Mouse (Mus musculus): ENCODE data around the gene Ppme1. TPM values are rescaled to one million over a fixed set of nuclear protein-coding genes. Genes with fewer than 3 reads are reported as not detected.
A peak's percentile ranks its signal among the peaks of the same experiment; 100 is the strongest.

Gene Ppme1
- polyA plus RNA-seq, 1 experiment from 2014 or later = 56.4 TPM

DNA sequence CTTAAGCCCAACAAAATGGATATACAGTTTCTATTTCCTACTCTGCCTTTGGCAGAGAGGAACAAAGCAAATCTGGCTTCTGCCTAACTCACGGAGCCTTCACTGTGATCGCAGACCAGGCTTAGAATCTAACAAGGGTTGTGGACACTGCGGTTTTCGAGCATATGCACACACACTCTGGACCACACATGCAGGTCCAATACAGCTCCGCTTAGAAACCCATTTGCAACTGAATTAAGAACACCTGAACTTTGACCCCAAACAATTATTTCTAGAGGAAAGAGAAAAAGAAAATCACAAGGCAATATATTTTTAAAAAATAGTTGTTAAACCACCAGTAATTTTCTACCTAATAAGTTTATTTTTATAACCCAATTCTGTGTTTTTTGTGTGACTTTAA lies 15.8 kb downstream of the Ppme1 start:
- H3K9me3 ChIP-seq (replicated peaks; ENCODE audit: control insufficient read depth, low read length) = no peaks in the 10 kb centered on the region
- no peak for ATAC-seq (replicated peaks; ENCODE audit: insufficient number of reproducible peaks, low FRiP score, low TSS enrichment)
- no peaks in the 10 kb centered on the region for H3K4me1 ChIP-seq (ENCODE audit: control insufficient read depth, insufficient read depth, low read length)
- H3K4me2 ChIP-seq = no peak overlapping the region
- H3K9ac ChIP-seq (ENCODE audit: low read depth, low read length) = no peak overlapping the region
- WGBS (ENCODE audit: insufficient replicate concordance) = 81% methylated on average over 5 of the region's 5 CpGs
- no peak overlapping the region for H3K4me3 ChIP-seq (ENCODE audit: low read depth, low read length)
- H3K36me3 ChIP-seq (ENCODE audit: control insufficient read depth, insufficient read depth, low read length) = 0 out of 2 replicates have a peak, but pooled peaks cover 3% of the 10 kb centered on the region
- H3K27me3 ChIP-seq (ENCODE audit: control insufficient read depth, insufficient read depth, low read length) = no peaks in the 10 kb centered on the region
- H3K27ac ChIP-seq (ENCODE audit: low read depth, low read length) = no peak overlapping the region

- no peaks in the 10 kb centered on the region for H3K27me3 ChIP-seq (ENCODE audit: control insufficient read depth, insufficient read depth, low read length)
- H3K36me3 ChIP-seq (ENCODE audit: control insufficient read depth, insufficient read depth, low read length) = 0 out of 2 replicates have a peak, but pooled peaks cover 3% of the 10 kb centered on the region
- H3K4me2 ChIP-seq = no peak overlapping the region
- H3K4me1 ChIP-seq (ENCODE audit: control insufficient read depth, insufficient read depth, low read length) = no peaks in the 10 kb centered on the region
- no peak for ATAC-seq (replicated peaks; ENCODE audit: insufficient number of reproducible peaks, low FRiP score, low TSS enrichment)
- no peak overlapping the region for H3K9ac ChIP-seq (ENCODE audit: low read depth, low read length)
- no peaks in the 10 kb centered on the region for H3K9me3 ChIP-seq (replicated peaks; ENCODE audit: control insufficient read depth, low read length)
- 0 out of 2 replicates have a peak overlapping the region, but pooled peaks have one; percentile 67 for H3K27ac ChIP-seq (ENCODE audit: low read depth, low read length)
- 63% methylated on average over 4 of the region's 4 CpGs for WGBS (ENCODE audit: insufficient replicate concordance)
- no peak overlapping the region for H3K4me3 ChIP-seq (ENCODE audit: low read depth, low read length)
Observed at GRCm38 (mm10) chr7:100354984-100355383, 17.1 kb downstream of the Ppme1 start.

DNA sequence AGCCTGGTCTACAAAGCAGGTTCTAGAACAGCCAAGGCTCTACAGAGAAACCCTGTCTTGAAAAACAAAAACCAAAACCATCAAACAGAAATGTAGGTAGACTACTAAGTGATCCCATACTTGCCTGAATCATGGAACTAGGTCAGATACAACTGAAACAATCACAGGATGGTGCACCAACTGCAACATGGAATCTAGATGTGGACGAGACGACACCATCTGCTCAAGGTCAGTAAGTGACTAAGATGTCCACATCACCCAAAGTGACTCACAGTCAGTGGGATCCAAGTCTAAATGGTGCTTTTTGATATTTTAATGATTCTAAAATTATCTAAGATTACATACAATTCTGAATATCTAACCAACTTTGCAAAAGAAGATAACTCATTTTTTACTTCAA lies 36.2 kb downstream of the Ppme1 start:
- Histone ChIP-seq H3K4me2 (no peak overlapping the region), H3K4me3 (ENCODE audit: low read depth, low read length) (no peak overlapping the region), H3K9ac (ENCODE audit: low read depth, low read length) (no peak overlapping the region), H3K4me1 (ENCODE audit: control insufficient read depth, insufficient read depth, low read length) (no peaks in the 10 kb centered on the region), H3K27me3 (ENCODE audit: control insufficient read depth, insufficient read depth, low read length) (no peaks in the 10 kb centered on the region), H3K36me3 (ENCODE audit: control insufficient read depth, insufficient read depth, low read length) (peaks cover 14% of the 10 kb centered on the region), H3K27ac (ENCODE audit: low read depth, low read length) (no peak overlapping the region), H3K9me3 (replicated peaks; ENCODE audit: control insufficient read depth, low read length) (no peaks in the 10 kb centered on the region)
- WGBS (ENCODE audit: insufficient replicate concordance) = 88% methylated on average over 2 of the region's 2 CpGs
- ATAC-seq (replicated peaks; ENCODE audit: insufficient number of reproducible peaks, low FRiP score, low TSS enrichment) = no peak

DNA sequence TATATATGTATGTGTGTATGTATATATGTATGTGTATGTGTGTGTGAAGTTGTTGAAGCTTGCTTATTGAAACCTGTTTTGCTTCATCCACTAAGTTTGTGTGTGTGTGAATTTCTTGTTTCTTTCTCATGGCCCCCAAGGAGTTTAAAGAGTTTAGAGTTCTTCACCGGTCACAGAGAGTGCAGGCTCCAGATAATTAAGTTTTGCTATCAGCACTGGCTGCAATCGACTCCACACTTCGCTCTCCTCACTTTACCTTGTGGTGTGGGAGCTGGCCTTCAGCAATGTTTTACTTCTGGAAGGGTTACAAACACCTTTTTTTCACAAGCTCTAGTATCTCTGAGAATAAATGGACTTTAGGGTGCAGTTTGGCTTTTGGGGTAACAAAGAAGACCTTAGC lies 40.8 kb downstream of the Ppme1 start:
- Histone ChIP-seq H3K9ac (ENCODE audit: low read depth, low read length) (no peak overlapping the region), H3K4me3 (ENCODE audit: low read depth, low read length) (no peak overlapping the region), H3K27ac (ENCODE audit: low read depth, low read length) (no peak overlapping the region), H3K4me1 (ENCODE audit: control insufficient read depth, insufficient read depth, low read length) (no peaks in the 10 kb centered on the region), H3K36me3 (ENCODE audit: control insufficient read depth, insufficient read depth, low read length) (peaks cover 18% of the 10 kb centered on the region), H3K9me3 (replicated peaks; ENCODE audit: control insufficient read depth, low read length) (no peaks in the 10 kb centered on the region), H3K4me2 (no peak overlapping the region), H3K27me3 (ENCODE audit: control insufficient read depth, insufficient read depth, low read length) (no peaks in the 10 kb centered on the region)
- no peak for ATAC-seq (replicated peaks; ENCODE audit: insufficient number of reproducible peaks, low FRiP score, low TSS enrichment)
- 86% methylated on average over 3 of the region's 3 CpGs for WGBS (ENCODE audit: insufficient replicate concordance)

DNA sequence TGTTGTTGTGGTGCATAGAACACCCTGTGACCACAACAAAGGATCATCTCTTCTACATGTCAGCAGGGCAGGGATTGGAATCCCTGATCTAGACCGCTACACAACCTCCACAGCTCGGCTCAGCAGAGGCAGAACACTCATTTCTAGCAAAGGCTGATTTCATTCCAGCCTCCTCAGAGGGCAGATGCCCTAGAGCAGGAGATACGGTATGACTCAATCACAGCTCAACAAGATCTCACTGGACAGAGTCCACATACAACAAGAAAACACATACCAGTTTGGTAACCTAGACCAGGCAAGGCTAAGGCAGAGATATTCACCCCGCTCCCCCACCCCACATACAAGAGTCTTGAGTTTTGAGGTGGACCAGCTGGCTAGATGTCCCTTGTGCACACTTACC lies 43.5 kb downstream of the Ppme1 start:
- H3K4me2 ChIP-seq = no peak overlapping the region
- 87% methylated on average over 4 of the region's 4 CpGs for WGBS (ENCODE audit: insufficient replicate concordance)
- H3K36me3 ChIP-seq (ENCODE audit: control insufficient read depth, insufficient read depth, low read length) = peaks cover 16% of the 10 kb centered on the region
- no peak overlapping the region for H3K9ac ChIP-seq (ENCODE audit: low read depth, low read length)
- ATAC-seq (replicated peaks; ENCODE audit: insufficient number of reproducible peaks, low FRiP score, low TSS enrichment) = no peak
- no peak overlapping the region for H3K27ac ChIP-seq (ENCODE audit: low read depth, low read length)
- H3K4me3 ChIP-seq (ENCODE audit: low read depth, low read length) = no peak overlapping the region
- no peaks in the 10 kb centered on the region for H3K9me3 ChIP-seq (replicated peaks; ENCODE audit: control insufficient read depth, low read length)
- H3K4me1 ChIP-seq (ENCODE audit: control insufficient read depth, insufficient read depth, low read length) = no peaks in the 10 kb centered on the region
- no peaks in the 10 kb centered on the region for H3K27me3 ChIP-seq (ENCODE audit: control insufficient read depth, insufficient read depth, low read length)

DNA sequence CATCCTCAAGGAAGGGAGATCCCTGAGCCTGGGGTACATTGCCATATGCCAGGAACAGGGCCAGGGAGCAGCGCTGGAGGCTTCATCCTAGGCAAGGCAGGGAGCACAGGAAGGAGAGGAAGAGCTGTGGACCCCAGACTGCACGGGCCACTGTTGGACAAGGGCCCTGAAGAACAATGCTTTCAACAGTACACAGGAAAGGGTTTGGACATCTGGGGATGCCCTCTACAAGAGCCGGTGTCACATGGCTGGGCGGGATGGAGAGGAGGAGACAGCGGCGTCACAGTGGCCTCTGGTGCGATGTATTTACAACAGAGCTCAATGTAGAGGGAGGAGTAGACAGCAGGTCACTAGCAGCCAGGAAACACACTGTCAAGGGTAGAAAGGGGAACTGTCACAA lies 44.6 kb downstream of the Ppme1 start:
- no peak overlapping the region for H3K9ac ChIP-seq (ENCODE audit: low read depth, low read length)
- H3K27me3 ChIP-seq (ENCODE audit: control insufficient read depth, insufficient read depth, low read length) = no peaks in the 10 kb centered on the region
- no peak overlapping the region for H3K27ac ChIP-seq (ENCODE audit: low read depth, low read length)
- no peak overlapping the region for H3K4me2 ChIP-seq
- WGBS (ENCODE audit: insufficient replicate concordance) = 80% methylated on average over 7 of the region's 7 CpGs
- no peak for ATAC-seq (replicated peaks; ENCODE audit: insufficient number of reproducible peaks, low FRiP score, low TSS enrichment)
- H3K4me3 ChIP-seq (ENCODE audit: low read depth, low read length) = no peak overlapping the region
- peaks cover 10% of the 10 kb centered on the region for H3K36me3 ChIP-seq (ENCODE audit: control insufficient read depth, insufficient read depth, low read length)
- no peaks in the 10 kb centered on the region for H3K9me3 ChIP-seq (replicated peaks; ENCODE audit: control insufficient read depth, low read length)
- H3K4me1 ChIP-seq (ENCODE audit: control insufficient read depth, insufficient read depth, low read length) = no peaks in the 10 kb centered on the region

DNA sequence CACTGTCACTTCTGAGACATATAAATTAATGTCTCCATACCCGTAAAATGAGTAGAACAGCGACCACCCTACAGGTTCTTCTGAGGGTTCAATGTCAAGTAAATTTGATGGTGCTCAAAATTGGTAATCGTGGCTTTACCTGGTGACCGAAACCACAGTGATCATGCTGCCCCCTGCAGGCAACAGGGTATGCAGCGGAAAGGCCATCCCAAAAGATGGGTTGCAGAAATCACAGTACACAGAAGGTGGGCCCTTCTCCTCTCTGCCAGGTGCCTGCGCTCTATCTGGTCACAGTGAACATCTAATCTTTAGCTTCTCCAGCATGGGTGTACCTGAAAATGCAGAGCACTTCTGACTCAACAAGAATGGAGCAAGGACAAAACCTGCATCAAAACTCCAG lies 46.6 kb downstream of the Ppme1 start:
- H3K4me3 ChIP-seq (ENCODE audit: low read depth, low read length) = no peak overlapping the region

DNA sequence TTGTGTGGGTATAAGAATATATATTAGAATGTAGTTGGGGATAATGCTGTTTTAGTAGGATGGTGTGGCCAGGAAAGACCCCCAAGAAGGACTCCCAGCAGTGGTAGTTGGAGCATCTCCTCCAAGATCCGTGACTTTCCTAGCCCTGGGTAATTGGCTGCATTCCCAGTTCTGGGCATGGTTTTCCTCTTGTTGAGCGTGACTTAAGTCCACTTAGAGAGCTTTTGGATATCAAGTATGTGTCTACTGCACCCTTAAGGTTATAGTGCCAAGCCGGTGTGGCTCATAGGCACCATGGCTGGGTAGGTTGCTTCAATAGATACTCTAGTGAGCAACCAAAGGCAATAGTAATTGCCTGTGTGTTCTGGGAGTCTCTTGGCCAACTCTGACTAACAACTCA lies 48.4 kb downstream of the Ppme1 start:
- 69% methylated on average over 3 of the region's 3 CpGs for WGBS (ENCODE audit: insufficient replicate concordance)
- H3K4me1 ChIP-seq (ENCODE audit: control insufficient read depth, insufficient read depth, low read length) = no peaks in the 10 kb centered on the region
- no peak for ATAC-seq (replicated peaks; ENCODE audit: insufficient number of reproducible peaks, low FRiP score, low TSS enrichment)
- H3K27ac ChIP-seq (ENCODE audit: low read depth, low read length) = no peak overlapping the region
- no peak overlapping the region for H3K9ac ChIP-seq (ENCODE audit: low read depth, low read length)
- no peak overlapping the region for H3K4me3 ChIP-seq (ENCODE audit: low read depth, low read length)
- H3K9me3 ChIP-seq (replicated peaks; ENCODE audit: control insufficient read depth, low read length) = no peaks in the 10 kb centered on the region
- H3K4me2 ChIP-seq = no peak overlapping the region
- H3K36me3 ChIP-seq (ENCODE audit: control insufficient read depth, insufficient read depth, low read length) = 0 out of 2 replicates have a peak, but pooled peaks cover 3% of the 10 kb centered on the region
- no peaks in the 10 kb centered on the region for H3K27me3 ChIP-seq (ENCODE audit: control insufficient read depth, insufficient read depth, low read length)

More for the DNA sequence above, 46.6 kb downstream of the Ppme1 start:
- Histone ChIP-seq H3K9me3 (replicated peaks; ENCODE audit: control insufficient read depth, low read length) (no peaks in the 10 kb centered on the region), H3K27me3 (ENCODE audit: control insufficient read depth, insufficient read depth, low read length) (no peaks in the 10 kb centered on the region), H3K36me3 (ENCODE audit: control insufficient read depth, insufficient read depth, low read length) (peaks cover 7% of the 10 kb centered on the region; the same call in 1 of the 2 replicates), H3K9ac (ENCODE audit: low read depth, low read length) (no peak overlapping the region), H3K4me2 (no peak overlapping the region), H3K4me1 (ENCODE audit: control insufficient read depth, insufficient read depth, low read length) (no peaks in the 10 kb centered on the region), H3K27ac (ENCODE audit: low read depth, low read length) (no peak overlapping the region)
- WGBS (ENCODE audit: insufficient replicate concordance) = 71% methylated on average over 6 of the region's 6 CpGs
- ATAC-seq (replicated peaks; ENCODE audit: insufficient number of reproducible peaks, low FRiP score, low TSS enrichment) = no peak

GRCm38 (mm10) chr7:100317534-100317933 lies 54.6 kb downstream of the Ppme1 start:
- no peak overlapping the region for H3K9ac ChIP-seq (ENCODE audit: low read depth, low read length)
- peaks cover 3% of the 10 kb centered on the region; the same call in 1 of the 2 replicates for H3K4me1 ChIP-seq (ENCODE audit: control insufficient read depth, insufficient read depth, low read length)
- H3K4me3 ChIP-seq (ENCODE audit: low read depth, low read length) = no peak overlapping the region
- no peak overlapping the region for H3K4me2 ChIP-seq
- peaks cover 5% of the 10 kb centered on the region for H3K36me3 ChIP-seq (ENCODE audit: control insufficient read depth, insufficient read depth, low read length)
- peaks cover 3% of the 10 kb centered on the region; the same call in 1 of the 2 replicates for H3K9me3 ChIP-seq (replicated peaks; ENCODE audit: control insufficient read depth, low read length)
- no peak for ATAC-seq (replicated peaks; ENCODE audit: insufficient number of reproducible peaks, low FRiP score, low TSS enrichment)
- no peak overlapping the region for H3K27ac ChIP-seq (ENCODE audit: low read depth, low read length)
- 72% methylated on average over 5 of the region's 5 CpGs for WGBS (ENCODE audit: insufficient replicate concordance)
- H3K27me3 ChIP-seq (ENCODE audit: control insufficient read depth, insufficient read depth, low read length) = no peaks in the 10 kb centered on the region
